Mouse (Mus musculus) neural tube, postnatal 0 days (tissue): ENCODE measurements around the gene Rbm19. TPM values are rescaled to one million over a fixed set of nuclear protein-coding genes. Genes with fewer than 3 reads are reported as not detected.

ENCODE experiments used
- polyA plus RNA-seq: library from polyadenylated mRNA; unstranded; fragments of >200 nt; fragmentation: Nextera tagmentation; extraction: Ambion mirVana; gene quantifications from 2 replicates; pipeline ENCODE4 v1.2.1, GENCODE M21; 2015

The Rbm19 gene
- 17.2 and 19.7 TPM in 2 replicates for polyA plus RNA-seq

GRCm38 (mm10) chr5:120116261-120117050, at the start of gene Rbm19:
Rbm19 (plus strand) TSS chr5:120116465.

